Mouse (Mus musculus): ENCODE results near the gene Olfr170.

DNA sequence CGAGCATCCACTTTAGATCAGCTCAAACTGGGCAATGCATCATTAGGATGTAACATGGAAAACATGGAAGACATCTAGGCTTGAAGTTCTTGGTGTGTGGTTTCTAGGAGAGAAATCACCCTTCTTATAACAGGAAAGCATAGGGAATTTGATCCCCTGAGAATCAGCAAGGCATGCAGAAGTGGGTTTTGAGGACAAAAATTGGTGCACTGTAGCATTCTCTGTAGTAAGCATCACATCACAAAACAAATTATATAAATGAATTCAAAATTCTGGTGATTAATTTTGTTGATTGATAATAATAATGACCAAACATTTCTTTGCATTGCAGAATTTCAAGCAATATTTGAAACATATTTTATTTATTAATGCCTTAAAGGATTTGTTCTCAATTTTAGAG, 18.1 kb upstream of the Olfr170 start, which contains the start of gene Olfr171:
- TF ChIP-seq POLR2A (IDR thresholded peaks at IDR 0.05; ENCODE audit: control insufficient read depth, extremely low read depth, insufficient read depth, low read length, poor library complexity) = no peak
- TF ChIP-seq CTCF (IDR thresholded peaks at IDR 0.05; ENCODE audit: borderline replicate concordance, control insufficient read depth, extremely low read depth, insufficient read depth, low read length, poor library complexity) = no peak
